Mouse (Mus musculus): ENCODE data around the gene Mypn. TPM values are rescaled to one million over a fixed set of nuclear protein-coding genes. Genes with fewer than 3 reads are reported as not detected.

Mypn gene
- total RNA-seq, 2 experiments from 2014 or later, result 1.6 to 2.3 TPM

DNA sequence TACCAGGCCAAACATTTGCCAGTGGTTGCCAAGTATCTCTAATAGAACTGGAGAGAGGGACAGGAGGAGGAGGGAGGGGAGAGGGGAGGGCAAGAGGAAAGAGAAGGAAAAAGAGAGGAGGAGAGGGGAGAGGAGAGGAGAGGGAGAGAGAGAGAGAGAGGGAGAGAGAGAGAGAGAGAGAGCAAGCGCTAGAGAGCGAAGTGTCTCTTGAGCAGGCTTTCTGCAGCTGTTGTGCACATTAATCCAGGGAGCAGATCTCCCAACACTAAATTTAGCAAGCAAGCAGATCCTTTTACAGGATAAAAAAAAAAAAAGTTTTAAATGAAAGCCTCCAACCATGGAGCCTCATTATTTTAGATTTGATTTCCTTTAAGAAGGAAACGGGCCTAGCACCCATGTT lies 750 bp downstream of the Mypn start:
- no peak for DNase-seq (ENCODE audit: extremely low spot score in 1 of 2, low spot score in 1 of 2)

DNA sequence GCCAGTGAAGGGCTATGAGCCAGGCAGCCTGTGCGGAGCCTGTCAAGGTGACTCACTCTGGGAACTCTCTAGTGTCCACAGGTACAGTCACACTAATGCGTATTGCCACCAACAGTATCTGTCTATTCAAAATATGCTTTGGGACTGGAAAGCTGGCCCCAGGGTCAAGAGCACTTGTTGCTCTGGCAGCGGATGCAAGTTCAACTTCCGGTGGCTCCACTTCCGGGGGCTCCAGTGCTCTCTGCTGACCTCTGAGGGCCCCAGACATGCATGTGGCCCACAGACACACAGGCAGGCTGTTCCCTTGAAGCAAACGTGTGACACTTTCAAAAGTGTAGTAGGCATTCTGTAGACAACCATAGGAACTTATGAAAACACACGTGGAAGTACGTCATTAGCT lies 2.2 kb downstream of the Mypn start:
- DNase-seq (ENCODE audit: extremely low spot score in 1 of 2, low spot score in 1 of 2), result no peak

DNA sequence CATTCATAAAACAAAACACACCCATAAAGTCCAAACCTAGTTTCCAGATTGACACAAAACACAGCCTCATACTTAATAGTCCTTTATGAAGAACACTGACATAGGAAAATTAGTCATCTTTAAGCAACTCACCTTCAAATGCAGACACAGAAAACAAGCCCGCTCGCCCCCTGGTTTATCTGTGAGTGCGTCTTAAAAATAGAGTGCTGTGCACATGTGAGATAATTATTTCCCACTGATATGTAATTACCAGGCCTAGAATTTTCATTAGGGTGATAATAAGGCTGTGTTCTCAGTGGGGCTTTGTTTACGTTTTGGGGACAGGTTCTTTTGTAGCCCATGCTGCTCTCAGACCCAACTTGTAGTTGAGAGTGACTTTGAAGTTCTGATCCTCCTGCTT lies 4.7 kb downstream of the Mypn start:
- no peak for DNase-seq (ENCODE audit: extremely low spot score in 1 of 2, low spot score in 1 of 2)

DNA sequence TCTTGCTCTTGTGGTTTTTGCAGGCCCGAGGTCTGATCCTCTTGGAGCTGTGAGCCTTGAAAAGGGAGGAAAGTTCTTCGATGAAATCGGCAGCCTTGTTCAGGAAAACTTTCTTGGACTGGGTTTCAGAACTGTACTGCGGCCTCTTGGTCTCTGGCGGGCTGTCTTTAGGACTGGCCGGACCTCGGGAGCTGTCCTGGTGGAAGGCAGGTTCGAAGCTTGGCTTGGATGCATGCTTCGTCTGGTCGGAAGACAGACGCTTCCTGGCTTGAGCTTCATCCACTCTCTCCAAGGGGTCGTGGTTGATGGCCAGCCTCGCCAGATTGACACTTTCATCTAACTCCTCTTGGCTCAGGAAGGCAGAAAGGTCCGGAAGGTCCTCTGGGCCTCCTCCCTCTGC lies 11.0 kb downstream of the Mypn start:
- DNase-seq (ENCODE audit: extremely low spot score in 1 of 2, low spot score in 1 of 2), result no peak

DNA sequence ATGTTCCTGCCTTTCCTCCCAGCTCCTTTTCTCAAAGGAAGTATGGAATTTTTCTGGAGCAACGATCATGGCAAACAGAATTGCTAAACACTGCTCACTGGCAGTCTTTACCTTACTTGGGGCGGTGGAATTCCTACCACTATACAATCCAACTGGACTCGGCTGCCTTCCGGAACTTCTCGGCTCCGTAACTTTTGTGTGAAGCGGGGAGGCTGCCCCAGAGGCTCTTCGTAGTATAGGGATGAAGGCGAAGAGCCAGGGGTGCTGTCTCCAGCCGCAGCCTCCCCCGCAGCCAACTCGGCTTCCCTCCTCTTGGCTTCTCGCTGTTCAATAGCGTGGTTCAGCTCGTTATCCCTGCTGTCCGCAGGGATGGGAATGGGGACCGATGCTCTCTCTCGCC lies 11.5 kb downstream of the Mypn start:
- DNase-seq (ENCODE audit: extremely low spot score in 1 of 2, low spot score in 1 of 2), result no peak

DNA sequence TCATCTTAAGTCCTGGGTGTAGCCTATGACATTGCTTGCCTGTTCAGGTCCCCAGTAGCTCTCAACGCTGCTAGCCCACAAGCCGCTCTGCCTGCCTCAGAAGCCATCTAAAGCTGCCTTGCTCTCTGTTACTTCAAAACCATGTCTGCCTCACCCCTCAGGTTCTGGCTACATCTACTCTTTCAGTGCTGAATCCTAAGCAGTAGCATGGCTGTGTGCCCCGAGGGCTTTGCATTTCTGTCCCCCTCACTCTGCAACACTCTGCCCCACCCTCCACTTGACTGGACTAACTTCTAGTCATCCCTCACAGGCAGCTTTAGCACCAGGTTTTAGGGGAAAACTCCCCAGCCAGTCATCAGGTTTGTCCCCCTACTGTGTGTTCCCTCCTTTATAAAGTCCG lies 19.3 kb downstream of the Mypn start:
- DNase-seq (ENCODE audit: extremely low spot score in 1 of 2, low spot score in 1 of 2), result no peak

DNA sequence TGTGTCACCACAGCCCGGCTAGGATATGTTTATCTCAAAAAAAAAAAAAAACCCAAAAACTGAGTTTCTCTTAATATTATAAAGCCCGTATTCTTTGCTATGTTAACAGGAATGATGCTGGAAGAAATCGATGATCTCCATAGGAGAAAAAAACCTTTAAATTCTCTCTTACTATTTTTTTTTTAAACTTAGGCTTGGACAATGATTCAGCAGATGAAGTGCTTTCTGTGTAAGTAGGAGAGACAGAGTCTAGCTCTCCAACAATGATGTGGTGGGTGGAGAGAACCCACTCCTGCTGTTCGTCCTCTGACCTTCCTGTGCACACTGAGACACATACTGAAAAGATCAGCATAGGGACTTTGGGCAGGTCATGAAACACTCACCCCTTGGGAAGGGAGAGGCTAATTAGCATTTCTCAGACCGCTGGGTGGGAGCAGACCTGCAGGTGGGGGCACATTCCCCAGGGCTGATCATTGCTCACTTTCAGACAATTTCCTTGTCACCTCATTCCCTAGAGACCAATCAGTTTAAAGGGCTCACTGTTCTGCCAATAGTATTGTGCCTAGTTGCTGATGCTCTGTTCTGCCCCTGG lies 21.5 kb downstream of the Mypn start:
- DNase-seq (ENCODE audit: extremely low spot score in 1 of 2, low spot score in 1 of 2), result no peak

DNA sequence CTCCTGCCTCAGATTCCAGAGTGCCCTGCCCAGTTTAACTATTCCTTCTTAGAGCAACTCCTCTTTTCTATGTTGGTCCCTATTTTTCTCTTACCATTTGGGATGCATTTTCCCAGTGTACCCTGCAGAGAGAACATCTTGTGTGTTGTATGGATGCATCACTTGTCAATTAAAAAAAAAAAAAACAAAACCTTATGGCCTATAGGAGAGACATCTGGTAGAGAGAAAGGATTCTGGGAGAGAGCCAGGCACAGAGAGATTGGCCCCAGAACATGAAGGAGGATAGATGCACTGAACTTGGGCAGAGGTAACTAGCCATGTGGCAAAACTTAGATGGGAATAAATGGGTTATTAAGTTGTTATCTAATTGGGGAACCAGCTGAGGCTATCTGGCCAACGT lies 22.6 kb downstream of the Mypn start:
- no peak for DNase-seq (ENCODE audit: extremely low spot score in 1 of 2, low spot score in 1 of 2)

DNA sequence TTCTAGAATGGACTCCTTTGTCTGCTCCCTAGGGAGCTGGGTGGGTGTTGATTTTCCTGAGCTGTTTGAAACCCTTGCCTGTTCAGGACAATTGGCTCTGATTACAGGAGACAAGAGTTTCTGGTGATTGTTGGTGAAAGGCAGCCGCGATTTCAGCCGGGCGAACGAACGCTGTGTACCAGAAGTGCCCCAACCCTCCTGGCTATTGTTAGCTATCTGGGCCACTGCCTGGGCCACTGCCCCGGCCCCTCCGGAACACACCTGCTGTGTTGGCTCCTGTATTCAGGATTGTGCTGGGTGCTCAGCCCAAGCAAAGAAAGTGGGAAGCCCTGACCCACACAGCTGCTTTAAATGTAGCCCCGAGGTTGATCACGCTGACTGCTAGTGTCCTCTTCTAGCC lies 24.2 kb downstream of the Mypn start:
- no peak for DNase-seq (ENCODE audit: extremely low spot score in 1 of 2, low spot score in 1 of 2)

DNA sequence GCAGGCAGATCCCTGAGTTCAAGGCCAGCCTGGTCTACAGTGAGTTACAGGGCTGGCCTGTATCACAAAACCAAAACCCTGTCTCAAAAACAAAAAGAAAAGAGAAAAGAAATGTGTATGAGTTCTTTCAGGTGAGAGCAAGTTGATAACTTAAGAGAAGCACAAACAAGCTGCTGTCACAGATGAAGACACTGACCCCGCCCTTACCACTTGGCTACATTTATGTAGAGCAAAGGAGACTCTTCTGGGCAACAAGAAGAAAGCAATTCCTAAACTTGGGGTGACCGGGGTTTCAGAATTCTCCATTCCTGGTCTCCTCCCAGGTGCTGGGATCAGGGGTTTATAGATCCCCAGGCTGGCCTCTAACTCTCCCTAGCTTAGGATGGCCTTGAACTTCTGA lies 25.4 kb downstream of the Mypn start:
- no peak for DNase-seq (ENCODE audit: extremely low spot score in 1 of 2, low spot score in 1 of 2)

DNA sequence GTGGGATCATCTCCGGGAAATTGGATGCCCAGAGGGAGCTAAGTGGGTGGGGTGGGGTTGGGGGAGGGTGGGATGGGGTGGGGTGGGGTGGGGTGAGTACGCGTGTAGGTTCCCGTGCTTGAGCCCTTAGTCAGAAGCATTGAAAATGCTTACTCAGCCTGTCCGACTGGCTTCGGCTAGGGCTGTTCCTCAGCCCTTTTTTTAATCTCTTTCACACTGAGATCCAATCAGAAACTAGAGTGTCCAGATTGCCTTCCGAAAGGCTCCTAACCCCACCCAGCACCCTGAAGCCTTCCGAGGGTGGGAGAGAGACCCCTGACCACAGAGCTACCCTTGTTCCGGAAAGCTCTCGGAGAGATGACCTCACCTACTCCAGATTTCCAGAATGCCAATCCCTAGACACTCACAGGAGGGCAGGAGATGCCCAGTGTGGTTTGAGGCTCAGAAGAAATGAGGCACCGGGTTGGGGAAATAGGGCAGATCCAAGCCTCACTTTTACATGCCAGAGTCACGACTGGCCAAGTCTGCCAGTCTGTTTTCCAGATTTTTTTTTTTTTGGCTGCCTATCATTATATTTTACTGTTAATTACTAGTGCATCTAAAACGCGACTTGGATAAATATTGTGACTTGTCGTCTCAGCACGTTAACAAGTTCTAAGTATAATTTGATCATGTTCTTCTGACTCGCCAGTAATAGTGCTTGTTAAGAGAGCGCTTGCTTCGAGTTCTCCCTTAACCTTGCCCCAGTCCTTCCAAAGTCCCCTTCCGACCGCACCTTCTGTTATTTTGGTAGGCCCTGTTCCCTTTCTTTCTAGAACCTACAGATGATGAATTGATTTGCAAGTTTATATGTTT lies 26.2 kb downstream of the Mypn start:
- DNase-seq (ENCODE audit: extremely low spot score in 1 of 2, low spot score in 1 of 2), result no peak

DNA sequence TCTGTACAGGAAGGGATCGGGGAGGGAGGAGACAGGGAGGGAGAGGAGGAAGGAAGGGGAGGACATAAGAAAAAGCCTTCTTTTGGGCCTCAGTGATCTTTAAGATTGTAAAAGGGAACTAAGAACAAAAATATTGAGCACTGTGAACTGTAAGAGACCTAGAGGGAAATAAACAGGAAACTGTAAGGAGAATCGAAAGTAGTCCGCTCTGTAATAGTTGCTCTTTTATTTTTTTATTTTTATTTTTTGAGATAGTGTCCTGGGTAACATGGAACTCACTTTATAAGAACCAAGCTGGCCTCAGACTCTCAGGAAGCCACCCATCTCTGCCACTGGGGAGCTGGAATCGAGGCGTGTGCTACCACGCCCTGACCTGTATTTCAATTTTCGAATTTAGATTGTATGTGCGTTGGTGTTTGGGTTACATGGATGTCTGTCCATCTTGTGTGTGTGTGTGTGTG lies 27.3 kb downstream of the Mypn start:
- DNase-seq (ENCODE audit: extremely low spot score in 1 of 2, low spot score in 1 of 2), result no peak

DNA sequence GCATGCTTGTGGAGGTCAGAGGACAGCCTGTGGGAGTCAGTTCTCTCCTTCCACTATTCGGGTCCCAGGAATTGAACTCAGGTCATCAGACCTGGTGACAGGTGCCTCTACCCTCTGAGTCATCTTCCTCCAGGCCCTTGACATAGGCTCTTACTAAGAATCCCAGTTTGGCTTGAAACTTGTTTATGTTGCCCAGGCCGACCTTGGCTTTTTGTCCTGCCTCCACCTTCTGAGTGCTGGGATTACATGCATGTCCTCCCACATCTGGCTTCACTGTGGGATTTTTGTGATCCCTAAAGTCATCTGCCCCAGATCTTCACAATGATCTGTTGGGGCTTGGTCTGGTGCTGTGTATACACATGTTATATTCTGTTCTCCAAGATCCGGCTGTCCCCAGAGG lies 31.7 kb downstream of the Mypn start:
- DNase-seq (ENCODE audit: extremely low spot score in 1 of 2, low spot score in 1 of 2), result no peak

DNA sequence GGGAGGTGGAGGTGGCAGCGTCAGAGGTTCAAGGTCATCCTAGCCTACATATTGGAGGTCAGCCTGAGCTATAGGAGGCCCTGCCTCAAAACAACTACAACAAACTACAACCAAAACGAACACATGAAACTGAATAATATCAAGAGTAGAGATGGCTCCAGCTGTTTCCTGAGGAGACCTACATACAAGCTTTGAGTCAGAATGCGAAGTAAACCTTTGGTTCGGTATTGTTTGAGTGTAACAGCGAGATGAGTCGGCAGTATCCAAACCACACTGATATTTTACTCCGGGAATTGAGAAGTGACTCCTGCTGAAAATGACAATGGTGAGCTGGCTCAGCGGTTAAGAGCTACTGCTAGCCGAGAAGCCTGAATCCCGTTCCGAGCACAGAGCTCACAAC lies 34.2 kb downstream of the Mypn start:
- no peak for DNase-seq (ENCODE audit: extremely low spot score in 1 of 2, low spot score in 1 of 2)

DNA sequence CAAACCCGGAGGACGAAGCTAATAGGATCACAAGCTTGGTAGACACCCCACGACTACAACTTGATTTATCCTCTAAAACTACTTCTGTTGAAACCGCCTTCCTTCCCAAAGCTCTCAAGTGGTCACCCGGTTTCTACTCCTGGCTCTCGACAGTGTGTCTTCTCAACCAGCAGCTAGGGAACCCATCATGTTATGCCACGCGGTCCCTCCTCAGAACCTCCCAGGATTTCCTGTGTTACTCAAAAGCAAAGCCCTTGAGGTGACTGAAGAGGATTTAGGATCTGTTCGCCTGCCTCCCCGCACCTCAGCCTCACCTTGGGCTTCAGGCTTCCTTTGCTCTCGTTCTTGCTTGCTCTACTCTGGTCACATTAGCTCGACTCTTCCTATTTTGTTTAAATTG lies 35.6 kb downstream of the Mypn start:
- DNase-seq (ENCODE audit: extremely low spot score in 1 of 2, low spot score in 1 of 2), result no peak

DNA sequence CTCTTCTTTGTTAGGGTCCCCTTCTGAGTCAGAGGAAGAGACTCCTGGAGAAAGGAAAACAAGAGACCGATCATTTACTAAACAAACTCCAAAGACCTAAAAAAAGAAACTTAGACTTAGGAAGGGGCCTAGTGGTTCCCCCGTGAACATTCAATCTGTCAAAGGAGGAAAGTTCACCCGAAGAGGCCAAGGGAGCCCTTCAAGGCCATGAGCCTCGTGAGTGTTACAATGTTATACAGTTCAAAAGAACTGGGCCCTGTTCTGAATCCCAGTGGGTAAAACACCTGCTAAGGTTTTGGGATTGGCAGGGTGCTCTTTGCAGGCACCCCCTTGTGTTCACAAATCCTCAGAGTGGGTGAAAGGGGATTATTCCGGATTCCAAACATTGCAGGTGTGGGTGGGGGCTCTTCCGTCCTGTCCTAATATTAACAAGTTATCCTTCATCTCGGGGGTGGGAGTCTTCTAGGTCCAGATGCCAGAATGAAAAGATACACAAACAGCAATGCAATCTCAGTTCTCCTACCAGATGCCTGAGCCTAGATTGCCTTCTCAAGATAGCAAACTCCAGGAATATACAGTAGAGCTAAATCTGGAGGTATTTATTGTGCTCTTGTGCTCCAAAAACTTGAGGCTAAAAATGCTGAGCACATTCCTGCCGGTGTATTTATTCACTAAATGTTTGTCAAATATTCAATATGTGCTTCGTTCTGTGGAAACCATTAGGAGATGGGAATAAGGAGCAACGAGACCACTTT lies 36.3 kb downstream of the Mypn start:
- DNase-seq (ENCODE audit: extremely low spot score in 1 of 2, low spot score in 1 of 2), result no peak

DNA sequence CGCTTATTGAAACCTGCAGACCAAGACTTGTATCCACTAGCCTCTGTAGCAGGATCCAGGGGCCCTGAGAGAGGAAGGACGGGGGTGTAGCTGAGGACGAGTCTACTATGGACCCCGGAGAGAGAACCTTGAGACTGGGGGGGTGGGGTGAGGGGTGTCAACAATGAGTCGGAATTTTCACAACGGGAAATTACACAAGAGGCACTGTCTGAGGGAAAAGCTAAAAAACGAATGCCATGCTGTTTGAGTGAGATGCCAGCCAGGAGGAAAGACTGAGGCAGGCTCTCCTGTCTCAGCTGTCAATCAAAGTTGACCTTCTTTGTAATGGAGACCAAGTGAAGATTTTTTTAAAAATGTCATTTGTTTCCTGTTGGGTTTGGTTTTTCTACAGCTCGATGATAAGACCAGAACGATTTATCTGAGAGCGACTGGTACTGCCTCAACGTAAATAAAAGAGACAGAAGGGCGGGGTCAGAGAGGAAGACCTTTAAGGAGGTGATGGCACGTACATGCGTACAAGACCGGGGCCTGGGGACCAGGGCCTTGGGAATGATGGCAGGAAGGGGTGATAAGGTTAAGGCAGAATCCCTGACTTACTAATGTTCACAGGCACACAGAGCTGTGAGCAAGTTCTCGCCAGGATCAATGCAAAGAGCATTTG lies 37.9 kb downstream of the Mypn start:
- no peak for DNase-seq (ENCODE audit: extremely low spot score in 1 of 2, low spot score in 1 of 2)

DNA sequence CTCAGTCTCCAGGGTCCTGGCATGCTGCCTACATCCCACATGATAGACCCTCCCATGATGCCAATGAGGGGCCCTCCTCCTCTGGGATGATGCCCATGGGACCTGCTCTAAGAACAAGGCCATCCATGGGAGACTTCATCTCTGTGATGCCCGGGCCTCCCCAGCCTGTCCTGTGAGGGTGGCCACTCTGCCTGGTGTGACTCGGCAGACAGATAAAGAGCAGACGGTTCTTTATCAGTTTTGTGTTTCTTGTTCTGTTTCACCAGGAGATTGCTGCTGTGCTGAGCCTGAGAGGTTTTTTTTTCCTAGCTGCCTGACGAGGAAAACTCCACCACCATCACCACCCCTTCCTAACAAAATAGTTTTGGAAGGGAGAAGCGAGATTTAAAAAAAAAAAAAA lies 42.5 kb downstream of the Mypn start:
- DNase-seq (ENCODE audit: extremely low spot score in 1 of 2, low spot score in 1 of 2), result no peak

DNA sequence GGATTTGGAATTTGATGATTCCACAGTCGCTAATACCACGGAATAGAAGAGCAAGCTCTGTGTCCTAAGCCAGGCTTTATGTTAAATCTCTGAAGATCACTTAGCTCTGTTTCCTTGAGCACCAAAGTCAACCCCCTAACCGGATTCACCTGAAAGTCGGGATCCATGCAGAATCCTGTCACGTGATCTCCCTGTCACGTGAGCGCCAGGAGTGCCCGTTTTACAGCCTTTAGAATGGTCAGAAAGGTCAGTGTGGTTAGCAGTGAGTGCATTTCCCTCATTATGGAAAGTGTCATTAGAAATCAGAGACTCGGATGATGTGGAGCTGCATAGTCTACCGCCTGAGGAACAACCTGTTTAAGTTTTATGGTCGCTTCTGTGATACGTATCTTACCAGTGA lies 43.1 kb downstream of the Mypn start:
- no peak for DNase-seq (ENCODE audit: extremely low spot score in 1 of 2, low spot score in 1 of 2)

DNA sequence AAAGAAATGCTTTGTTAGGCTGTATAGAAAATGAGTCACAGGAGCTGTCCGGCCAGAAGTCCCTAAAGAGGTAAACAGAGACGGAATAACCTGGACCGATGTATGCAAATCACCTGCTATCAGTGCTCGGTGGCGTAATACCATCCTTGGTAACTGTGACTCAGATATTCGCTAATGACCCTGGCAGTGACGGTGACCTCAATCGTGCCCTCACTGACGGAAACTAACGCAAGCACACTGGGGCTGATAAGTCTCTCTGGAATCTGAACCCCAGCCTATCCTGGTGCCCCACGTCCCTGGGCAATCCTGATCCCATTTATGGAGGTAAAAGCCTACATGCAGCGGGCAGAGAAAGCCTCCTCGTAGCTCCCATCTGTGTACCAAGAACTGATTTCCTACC lies 45.6 kb downstream of the Mypn start:
- no peak for DNase-seq (ENCODE audit: extremely low spot score in 1 of 2, low spot score in 1 of 2)

DNA sequence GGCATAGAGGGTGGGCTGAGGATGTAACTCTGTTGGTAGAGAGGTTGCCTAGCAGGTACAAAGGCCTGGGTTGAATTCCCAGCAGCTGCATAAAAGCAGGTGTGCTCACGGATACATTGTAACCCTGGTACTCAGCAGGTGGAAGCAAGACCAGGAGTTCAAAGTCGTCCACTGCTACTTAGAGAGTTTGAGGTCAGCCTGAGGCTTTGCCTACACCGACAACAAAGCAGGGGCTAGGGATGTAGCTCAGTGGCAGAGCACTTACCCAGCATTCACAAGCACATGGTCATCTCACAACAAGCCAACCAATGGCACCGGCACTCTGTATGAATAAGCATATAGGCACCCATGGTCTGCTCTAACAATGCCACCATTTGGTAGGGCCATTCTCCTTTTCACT lies 46.3 kb downstream of the Mypn start:
- no peak for DNase-seq (ENCODE audit: extremely low spot score in 1 of 2, low spot score in 1 of 2)
